Mouse (Mus musculus): ENCODE measurements at regions not wholly inside any gene's neighbourhood (a gene's known extent, or its start where the extent isn't known, plus 50 kb on each side); places are given as distances from the start of the nearest gene placed in this dataset.

DNA sequence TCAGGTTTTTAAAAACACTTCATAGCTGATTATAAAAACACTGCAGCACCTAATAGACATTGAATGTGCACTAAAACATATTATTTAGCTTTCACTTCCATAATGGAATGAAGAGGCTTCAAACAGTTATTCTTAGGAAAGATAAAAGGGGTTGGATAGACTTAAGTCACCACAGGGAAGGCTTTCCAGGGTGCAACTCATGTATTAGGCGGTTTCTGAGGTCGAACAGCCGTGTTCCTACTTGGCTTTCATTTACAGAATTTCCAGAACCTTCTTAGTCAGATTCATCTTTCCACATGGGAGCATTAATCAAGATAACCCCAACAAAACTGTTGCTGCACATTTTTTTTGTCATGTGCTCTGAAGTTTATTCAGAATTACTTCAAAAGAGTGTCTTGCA, 279.8 kb upstream of the Tle1 start:
- no peak for DNase-seq

DNA sequence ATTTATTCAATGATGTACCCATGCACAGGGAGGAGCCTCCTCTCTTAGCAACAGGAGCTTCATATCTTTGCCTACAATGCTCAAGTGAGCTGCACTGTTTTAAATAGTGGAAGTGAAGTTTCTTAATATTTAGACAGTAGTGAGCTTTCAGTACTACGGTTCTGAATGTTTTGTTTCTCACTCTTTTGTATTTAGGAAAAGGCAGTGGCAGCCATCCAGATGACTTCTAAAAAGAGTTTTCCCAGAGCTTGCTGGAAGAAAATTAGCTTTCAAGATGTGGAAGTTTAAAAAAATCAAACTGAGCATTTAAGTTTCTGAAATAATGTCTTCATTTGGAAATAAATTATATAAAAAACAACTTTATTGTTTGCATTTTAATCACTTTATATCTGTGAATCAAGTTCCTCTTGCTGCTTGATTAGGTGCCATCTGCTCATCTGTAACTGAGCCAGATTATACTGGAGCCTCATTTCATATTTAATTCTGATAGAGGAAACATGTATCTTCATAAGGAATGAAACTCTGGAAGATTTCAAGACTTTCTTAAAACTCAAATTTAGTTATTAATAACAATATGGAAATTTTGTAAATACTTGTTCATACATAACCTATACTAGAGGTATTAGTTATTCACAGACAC, 268.6 kb upstream of the Tle1 start:
- no peak for DNase-seq

DNA sequence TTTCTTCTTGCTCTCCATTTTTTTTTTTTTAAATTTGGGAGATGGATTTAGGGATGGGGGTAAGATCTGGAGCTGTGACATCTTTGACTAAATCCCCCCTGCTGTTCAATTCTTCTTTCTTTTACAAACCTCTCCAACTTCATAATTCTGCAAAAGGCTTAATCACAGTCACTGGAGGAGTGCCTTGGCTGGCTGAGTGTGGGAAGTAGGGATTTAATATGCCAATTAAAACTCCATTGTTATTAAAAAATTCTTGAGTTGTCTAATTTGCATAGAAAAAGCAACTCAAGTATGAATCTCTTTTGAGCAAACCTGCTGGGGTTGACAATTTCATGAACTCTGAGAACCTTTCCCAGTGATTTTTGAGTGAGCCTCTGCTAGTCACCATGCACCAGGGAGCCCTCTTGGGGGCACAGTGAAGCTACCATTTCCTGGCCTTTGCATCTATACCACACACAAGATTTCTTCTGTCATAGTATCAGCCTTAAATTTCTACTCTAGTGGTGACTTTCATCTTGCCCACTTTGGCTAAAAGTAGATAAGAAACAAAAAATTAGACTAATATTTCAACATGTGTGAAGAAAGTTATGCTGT, 243.6 kb upstream of the Tle1 start:
- no peak for DNase-seq

DNA sequence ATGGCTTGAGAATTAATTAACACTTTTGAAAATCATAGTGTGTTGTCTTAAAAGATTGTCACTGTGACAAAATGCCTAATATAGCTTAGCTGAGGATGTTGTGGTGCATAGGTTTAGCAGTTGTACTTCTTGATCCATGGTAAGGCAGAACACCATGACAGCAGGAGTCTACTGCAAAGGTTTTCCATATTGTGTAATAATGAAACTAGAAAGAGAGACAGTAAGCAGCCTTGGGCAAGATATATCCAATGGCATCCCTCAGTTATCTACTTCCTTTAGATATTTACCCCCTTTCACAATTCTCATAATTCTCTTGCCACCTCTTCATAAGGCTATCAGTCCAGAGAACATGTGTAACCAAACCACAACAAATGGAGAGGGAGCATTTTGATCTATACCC, 236.6 kb upstream of the Tle1 start:
- no peak for DNase-seq

DNA sequence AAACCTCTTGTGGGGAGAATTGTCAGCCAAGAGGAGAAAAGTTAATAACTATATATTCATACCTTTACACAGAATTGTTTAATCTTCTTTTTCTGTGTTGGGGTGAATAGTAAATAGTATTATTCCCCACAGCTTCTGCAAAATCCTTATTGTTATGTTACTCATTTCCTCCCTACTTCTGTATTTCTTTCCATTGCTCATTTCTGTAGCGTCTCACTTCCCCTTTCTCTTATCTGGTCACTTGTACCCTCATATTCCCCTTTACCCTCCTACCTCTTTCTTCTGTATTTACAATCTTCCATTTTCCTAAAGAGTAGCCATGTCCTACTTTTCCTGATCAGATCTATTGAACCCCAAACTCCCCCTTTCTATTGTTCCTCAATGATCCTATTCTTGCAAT, 224.6 kb upstream of the Tle1 start:
- no peak for DNase-seq

DNA sequence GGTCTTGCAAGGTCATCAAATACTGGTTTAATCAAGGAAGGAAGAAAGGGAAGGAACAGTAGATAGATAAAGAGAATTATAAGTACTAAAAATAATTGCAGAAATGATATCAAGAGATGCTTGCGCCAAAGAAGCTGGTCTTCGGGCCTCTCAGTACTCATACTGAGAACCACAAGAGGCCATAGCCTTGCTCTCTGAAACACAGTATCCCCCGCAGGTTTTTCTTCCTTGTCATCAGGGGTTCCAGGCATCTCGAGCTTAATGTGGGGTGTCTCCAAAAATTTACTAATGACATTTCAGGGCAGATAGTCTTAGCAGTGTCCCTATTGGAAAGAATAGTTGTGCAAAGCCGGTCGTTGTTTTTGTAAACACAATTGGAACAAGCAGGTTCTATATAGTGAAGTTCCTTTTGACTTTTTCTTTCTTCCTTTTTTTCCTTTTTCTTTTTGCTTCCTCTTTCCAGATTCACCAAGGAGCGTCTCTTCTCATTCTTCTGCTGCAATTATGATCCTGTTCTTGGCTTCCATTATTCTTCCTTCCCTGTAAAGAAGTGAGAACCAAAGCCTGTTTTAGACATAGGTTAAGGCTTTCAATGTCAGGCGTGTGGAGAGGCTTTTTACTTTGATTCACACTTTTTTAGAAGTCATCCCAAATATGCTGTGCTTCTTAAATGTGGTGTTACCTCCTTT, 211.5 kb upstream of the Tle1 start:
- DNase-seq, result no peak

DNA sequence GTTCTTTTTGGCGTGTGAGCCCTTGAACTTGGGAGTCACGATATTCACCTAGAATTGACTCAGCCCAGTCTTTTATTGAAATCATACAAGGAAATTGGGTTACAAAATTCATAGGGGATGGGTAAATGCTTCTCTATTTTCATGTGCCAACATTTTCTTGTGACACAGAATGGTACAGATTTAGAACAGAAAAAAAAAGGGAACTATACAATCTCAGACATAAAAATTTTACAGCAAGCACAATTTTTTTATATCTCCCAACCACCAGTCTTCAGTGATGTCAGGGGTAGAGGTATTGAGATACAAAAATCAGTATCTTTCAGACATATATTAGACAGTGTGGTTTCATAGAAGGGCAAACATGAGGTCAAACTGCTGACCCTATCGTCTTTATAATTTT, 210.6 kb upstream of the Tle1 start:
- DNase-seq, result no peak

DNA sequence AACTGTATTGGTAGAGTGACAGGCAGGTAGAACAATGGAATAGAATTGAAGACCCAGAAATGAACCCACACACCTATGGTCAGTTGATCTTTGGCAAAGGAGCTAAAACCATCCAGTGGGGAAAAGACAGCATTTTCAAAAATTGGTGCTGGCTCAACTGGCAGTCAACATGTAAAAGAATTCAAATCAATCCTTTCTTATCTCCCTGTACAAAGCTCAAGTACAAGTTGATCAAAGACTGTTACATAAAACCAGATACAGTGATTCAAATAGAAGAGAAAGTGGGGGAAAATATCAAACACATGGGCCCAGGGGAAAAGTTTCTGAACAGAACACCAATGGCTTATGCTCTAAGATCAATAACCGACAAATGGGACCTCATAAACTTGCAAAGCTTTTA, 200.0 kb upstream of the Tle1 start:
- no peak for DNase-seq

DNA sequence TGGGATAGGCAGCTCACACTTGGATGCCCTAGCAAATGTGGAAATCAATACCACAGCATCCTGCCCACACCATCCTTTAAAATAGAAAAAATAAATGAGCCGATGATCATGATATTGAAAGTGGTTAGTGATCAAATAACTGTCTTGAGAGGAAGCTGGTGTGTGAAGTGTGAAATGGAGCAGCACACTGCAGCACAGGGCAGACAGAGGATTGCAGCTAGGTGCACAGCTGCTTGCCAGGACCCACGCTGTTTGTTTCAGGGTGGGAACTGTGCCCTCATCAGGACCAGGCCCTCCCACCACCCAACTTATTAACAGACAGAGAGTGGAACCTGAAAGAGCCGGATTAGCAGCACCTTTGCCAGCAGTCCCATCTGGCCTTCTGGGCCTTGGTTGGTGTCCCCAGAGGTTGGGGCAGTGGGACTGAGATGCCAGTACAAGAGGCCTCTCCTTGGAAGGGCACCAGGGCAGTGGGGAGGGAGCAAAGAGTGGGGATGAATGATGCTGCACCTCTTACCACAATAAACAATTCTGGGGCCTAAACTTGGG, 191.2 kb upstream of the Tle1 start:
- no peak for DNase-seq

DNA sequence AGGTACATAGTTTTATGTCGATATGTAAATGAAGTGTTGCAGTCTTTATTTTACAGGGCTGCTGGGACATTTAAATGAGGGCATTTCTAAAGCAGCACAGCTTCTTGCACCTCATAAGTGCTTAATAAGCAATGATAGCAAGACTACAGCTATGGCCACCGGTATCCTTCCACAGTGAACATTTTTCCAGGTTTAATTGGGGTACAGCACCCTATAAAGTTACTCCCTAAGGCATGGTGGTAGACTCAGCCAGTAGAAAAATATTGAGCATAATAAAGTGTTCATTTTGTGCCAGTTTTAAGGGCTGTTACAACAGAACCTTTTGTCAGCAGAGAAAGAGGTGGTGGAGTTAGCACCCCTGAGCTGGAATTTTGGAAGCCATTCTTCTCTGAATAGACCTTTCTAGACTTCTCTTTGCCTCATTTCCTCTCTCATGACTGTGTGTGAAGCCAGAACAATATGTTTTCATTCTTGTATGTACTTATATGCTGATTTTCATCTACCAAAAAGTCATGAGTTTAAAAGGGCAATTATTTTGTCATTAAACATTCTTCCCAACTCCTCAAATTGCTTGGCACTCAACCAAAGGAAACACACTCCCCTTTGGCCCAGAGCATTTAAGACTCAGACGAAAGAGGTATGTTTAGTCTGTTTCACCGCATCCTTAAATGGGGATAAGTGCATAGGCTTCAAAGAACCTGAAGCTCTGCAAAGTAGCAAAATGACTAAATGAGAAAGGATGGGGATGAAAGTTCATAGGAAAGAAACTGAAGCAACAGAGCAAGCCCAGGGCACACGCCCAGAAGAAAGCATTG, 189.3 kb upstream of the Tle1 start:
- DNase-seq, result no peak

DNA sequence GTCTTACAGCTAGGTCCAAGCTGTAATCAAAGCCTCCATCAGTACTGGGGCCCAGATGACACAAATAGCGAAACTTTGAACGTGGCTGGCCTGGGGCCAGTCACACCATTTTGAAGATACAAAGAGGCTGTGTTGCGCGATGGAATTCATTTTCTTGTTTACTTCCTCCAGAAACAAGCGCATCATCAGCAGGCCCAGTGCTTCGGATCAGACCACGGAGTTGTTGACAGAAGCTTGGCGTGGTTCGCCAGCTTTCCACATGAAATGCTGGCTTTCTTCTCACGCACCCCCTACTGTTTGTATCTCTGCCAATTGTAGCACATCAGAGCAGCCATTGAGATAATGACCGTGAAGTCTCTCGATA, 184.2 kb upstream of the Tle1 start:
- DNase-seq, result peak; percentile 80 to 93

DNA sequence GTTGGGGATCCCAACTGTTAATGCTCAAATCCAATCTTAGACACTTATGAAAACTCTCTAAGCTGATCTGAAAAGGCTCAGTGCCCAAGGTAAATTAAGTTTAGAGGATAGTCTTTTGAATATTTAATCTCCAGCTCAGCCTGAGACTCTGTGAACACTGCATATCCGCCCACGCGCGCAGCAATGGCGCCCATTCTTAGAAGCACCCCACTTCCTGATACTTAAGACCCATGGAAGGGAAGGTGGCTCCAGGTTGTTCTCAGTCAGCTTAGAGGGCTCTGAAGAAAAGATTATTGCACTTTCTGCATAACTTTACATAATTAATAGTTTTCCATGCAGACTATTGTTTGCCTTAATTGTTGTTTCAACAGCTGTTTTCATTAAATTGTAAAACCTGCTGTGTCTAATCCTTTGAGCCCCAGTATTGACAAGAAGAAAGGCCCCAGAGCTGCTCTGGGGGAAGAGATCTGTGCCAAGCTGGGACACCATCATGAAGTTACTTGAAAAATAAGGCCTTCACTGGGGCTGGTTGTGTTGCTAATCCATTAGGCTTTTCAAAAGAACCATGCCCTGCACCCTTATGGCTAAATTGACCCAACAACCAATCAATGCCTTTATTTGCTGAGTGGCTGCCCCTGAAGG, 183.7 kb upstream of the Tle1 start:
- no peak for DNase-seq

DNA sequence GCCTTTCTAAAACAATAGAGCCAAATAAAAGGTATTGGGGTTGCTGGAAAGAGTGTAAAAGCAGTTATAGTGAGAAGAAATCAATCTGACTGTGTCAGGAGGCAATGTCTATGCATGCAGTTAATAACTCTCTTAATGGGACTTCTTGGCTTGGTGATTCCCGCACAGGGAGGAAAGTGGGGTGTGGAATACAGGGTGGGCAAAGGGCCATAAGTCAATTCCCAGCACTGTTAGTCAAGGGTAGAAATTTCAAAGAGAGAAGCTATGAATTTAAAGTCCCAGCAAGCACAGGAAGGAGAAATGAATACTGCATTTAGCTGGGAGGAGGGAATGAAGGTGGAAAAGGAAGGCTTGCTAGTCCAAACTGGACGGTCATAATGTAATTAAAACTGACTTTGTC, 183.0 kb upstream of the Tle1 start:
- DNase-seq, result no peak

DNA sequence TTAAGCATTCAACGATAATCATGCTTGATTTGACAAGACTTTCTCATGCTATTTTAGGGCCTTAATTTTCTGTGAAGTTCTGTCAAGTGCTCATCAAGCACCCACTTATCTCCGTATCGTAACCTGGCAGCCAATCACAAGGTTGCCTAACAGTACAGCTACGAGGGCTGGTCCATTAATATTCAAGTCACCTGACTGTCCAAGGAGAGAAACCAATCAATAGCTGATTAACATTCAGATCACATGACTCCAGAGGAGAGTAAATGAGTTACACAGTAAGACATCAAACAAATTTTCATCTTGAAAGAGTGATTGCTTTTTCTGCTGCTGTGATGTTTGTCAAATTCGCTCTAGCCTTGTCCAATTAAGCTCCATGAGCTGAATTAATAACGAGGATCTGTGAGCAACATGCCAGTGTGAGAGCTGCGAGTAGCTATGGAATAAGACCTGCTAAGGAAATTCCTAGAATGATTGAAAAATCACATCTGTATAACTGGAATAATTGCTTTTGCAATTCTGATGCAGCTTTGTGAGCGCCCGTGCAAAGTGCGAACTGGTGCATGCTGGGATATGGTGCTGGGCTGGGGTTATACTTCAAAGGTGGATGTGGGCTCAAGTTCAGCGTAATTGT, 181.9 kb upstream of the Tle1 start:
- no peak for DNase-seq

DNA sequence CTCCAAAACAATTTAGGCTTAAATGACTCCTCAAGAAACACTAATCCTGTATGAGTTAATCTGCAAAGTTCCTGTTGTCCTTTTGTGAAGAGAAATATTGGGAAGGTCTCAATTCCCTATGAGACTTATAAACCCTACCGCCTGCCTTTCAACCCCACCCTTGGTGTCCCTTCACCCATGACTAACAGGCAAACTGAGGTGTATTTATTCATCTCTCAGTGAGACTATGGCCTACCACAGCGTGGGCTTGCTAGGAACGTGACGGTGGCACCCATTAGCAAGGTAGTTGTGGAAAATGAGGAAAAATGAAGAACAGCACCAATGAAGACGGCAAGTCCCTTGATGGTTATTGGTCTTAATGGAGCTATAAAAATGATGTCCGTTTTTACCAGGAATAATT, 181.0 kb upstream of the Tle1 start:
- no peak for DNase-seq

DNA sequence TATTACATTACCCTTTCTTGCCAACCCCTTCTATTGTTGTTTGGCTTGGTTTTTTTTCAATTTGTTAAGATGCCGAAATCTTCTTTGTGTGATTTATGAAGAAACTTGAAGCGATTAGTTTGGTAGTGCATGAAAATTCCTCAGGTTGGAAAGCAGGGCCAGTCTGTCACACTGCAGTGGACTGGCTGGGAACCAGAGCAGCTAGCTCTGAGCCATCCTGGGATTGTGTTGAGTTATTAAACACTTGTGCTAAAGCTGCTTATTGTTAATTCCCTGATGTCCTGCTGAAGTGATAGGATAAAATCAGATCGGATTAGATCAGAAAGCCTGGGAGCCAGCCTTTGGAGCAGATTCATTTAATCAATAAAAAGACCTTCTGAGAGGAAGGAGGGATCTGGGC, 180.4 kb upstream of the Tle1 start:
- no peak for DNase-seq

DNA sequence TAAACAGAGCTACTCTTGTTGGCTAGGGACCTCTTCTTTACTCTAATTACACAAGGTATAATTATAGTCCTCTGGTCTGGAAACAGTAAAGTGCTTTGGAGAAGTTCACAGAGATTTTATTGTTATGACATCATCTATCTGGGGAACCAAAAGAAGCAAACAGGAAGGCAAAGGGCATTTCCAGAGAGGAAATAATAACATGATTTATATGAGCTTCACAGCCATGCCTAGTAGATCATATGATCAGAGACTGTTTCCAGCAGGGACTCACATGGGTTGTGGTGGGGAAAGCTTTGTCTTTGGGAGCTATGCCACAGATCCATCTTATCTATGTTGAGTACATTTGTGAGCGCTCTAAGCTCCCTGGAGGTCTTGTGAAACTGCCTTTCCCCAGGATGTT, 178.8 kb upstream of the Tle1 start:
- no peak for DNase-seq

DNA sequence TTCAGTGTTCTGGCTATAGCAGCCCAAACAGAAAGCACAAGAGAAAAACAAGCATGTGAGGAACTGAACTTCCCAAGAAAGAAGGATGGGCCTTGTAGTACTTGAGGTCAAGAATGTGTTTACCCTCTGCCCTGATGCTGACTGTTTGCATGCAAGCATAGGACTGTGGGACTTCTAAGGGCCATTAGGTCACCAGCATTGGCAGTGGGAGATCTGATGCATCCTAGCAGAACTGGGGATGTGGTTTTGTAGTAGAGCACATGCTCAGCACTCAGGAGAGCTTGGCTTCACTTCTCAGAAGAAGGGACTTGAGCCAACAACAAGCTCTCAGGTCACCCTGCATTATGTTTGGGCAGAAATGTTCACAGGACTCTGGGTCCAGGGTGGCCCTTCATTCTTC, 178.3 kb upstream of the Tle1 start:
- no peak for DNase-seq

DNA sequence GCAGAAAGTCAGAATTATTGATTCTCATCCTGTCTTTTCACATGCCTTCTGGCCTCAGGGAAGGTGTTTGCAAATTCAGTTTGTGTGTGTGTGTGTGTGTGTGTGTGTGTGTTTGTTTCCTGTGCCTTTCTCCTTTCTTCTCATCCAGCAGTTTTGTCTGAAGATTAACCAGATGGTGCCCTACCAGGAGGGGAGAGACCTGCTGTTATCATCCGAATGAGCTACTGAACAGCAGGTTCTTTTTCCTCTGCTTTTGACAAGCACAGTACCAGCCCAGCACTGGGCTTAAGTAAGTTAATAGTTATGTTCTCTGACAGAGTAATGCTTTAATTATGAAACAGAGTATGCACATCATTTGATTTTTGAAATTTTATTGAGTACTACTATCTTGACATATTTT, 176.8 kb upstream of the Tle1 start:
- no peak for DNase-seq

DNA sequence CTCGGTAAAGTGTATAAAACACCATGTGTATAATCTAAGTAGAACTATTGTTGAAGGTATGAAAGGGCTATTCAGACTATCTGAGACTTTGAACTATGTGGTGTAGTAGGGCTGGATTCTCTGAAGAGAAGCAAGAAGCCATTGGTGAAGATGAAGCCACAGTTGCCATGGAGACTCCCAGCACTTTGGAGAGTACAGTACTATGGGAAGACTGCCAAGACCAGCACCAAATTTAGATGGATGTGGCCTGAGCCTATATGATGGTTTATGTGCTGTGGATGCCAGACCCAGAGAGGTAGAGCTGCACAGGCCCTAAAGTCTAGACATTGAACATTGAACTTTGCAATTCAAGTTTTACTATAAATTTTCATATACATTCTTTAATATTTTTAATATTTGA, 151.3 kb upstream of the Tle1 start:
- DNase-seq, result no peak

DNA sequence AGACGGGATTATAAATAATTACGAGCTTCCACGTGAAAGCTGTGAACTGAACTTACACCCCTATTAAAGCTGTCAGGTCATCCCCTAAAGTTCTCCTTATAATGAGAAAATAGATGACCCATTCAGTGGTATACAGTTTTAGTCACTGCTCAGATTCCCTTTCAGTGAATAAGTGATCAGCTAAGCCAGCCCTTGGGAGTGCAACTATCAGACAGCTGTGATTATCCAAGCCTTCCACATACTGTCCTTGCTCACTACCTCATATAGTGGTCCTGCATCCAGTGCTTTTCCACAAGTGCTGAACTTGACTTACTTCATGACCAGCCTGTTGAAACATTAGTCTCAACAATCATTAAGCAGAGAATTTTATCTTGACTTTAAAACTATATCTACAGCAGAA, 131.2 kb upstream of the Tle1 start:
- DNase-seq, result no peak

DNA sequence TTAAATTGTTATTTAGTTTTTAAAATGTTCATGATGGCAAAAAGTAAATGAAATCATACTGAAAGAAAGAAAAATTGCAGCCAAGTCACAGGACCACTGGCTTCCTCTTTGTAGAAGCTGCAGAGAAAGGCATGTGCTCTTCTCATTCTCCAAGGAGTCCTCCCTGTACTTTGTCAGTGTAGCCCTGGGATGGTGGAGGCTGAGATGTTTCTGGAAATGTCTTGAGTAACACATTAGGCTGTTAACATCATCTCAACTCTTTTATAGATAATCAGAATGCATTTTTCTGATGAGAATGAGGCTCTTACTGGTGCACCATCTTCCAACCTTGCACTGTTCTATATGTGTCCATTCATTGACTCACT, 128.3 kb upstream of the Tle1 start:
- DNase-seq, result no peak
